Mouse (Mus musculus) mouse embryonic stem cell (cell line): ENCODE data around the gene Fbxo6.

Source experiments
- in situ Hi-C, 2 experiments: fragments of 300-500 bp; cut with MboI; formaldehyde crosslinking; loops; 1 replicate in 1 of 2; 3 replicates in 1 of 2; pipeline ENCODE4 v1.14.3; 2019 to 2020; ENCODE audit warnings: low sequenced_read_pairs in 2 of 2, low pct_unique_long_range_greater_than_20kb in 1 of 2, mixed read lengths in 1 of 2; ENCODE audit not compliant: unreplicated experiment in 1 of 2

Gene Fbxo6

GRCm38 (mm10) chr4:148139767-148140097, 12.2 kb downstream of the Fbxo6 start:
- in situ Hi-C loops = no loop called here

- in situ Hi-C loops = no loop called here
These were observed 14.4 kb downstream of the Fbxo6 start for GRCm38 (mm10) chr4:148137503-148137902.

- in situ Hi-C loops = no loop called here
These were observed 17.0 kb downstream of the Fbxo6 start for GRCm38 (mm10) chr4:148134988-148135387.

GRCm38 (mm10) chr4:148131497-148132081, 20.4 kb downstream of the Fbxo6 start:
- in situ Hi-C loops = no loop called here

- in situ Hi-C loops = no loop called here
These were observed 21.2 kb downstream of the Fbxo6 start, which contains the start of gene Draxin for GRCm38 (mm10) chr4:148130561-148131413. Gene Draxin, minus strand, starts transcription at chr4:148130698.

GRCm38 (mm10) chr4:148130133-148130532, 21.8 kb downstream of the Fbxo6 start, which contains the start of gene Mad2l2:
Gene Mad2l2, plus strand, starts transcription at chr4:148130384.
- in situ Hi-C loops = no loop called here

GRCm38 (mm10) chr4:148128672-148129071, 23.3 kb downstream of the Fbxo6 start:
- in situ Hi-C loops = no loop called here

- in situ Hi-C loops = no loop called here
These were observed 23.7 kb downstream of the Fbxo6 start for GRCm38 (mm10) chr4:148128241-148128640.

GRCm38 (mm10) chr4:148122694-148123066, 29.3 kb downstream of the Fbxo6 start:
- in situ Hi-C loops = no loop called here

- in situ Hi-C loops = no loop called here
These were observed 29.8 kb downstream of the Fbxo6 start for GRCm38 (mm10) chr4:148121982-148122693.

- in situ Hi-C loops = no loop called here
These were observed 30.6 kb downstream of the Fbxo6 start for GRCm38 (mm10) chr4:148121362-148121761.

- in situ Hi-C loops = no loop called here
These were observed 31.4 kb downstream of the Fbxo6 start for GRCm38 (mm10) chr4:148120555-148120954.

- in situ Hi-C loops = loop anchor here (5.0 to 10.0 kb wide), 2 partner anchors 33 to 45 kb away; partner anchors contain the start of genes Fbxo2 (in 1 of the 2), Fbxo44 (in 1 of the 2) and Fbxo6 (in 1 of the 2)
These were observed 32.4 kb downstream of the Fbxo6 start for GRCm38 (mm10) chr4:148119578-148119977.

GRCm38 (mm10) chr4:148117392-148117791, 34.5 kb downstream of the Fbxo6 start:
- in situ Hi-C loops = loop anchor here (5.0 to 10.0 kb wide), 2 partner anchors 35 to 47 kb away; partner anchors contain the start of genes Fbxo2 (in 1 of the 2), Fbxo44 (in 1 of the 2) and Fbxo6 (in 1 of the 2)

GRCm38 (mm10) chr4:148116657-148117056, 35.3 kb downstream of the Fbxo6 start:
- in situ Hi-C loops = loop anchor here (5.0 to 10.0 kb wide), 2 partner anchors 36 to 48 kb away; partner anchors contain the start of genes Fbxo2 (in 1 of the 2), Fbxo44 (in 1 of the 2) and Fbxo6 (in 1 of the 2)

GRCm38 (mm10) chr4:148115467-148115866, 36.5 kb downstream of the Fbxo6 start:
- in situ Hi-C loops = loop anchor here (5.0 to 10.0 kb wide), 2 partner anchors 37 to 49 kb away; partner anchors contain the start of genes Fbxo2 (in 1 of the 2), Fbxo44 (in 1 of the 2) and Fbxo6 (in 1 of the 2)

- in situ Hi-C loops = loop anchor here (5.0 to 10.0 kb wide), 2 partner anchors 37 to 50 kb away; partner anchors contain the start of genes Fbxo2 (in 1 of the 2), Fbxo44 (in 1 of the 2) and Fbxo6 (in 1 of the 2)
These were observed 37.1 kb downstream of the Fbxo6 start for GRCm38 (mm10) chr4:148114758-148115391.

GRCm38 (mm10) chr4:148112519-148112918, 39.4 kb downstream of the Fbxo6 start:
- in situ Hi-C loops = loop anchor here in 1 of 2 experiments (10.0 kb wide), 1 partner anchor 52 kb away; the partner anchor contains the start of genes Fbxo2 and Fbxo44
